7 mouse cellular contexts compared by ENCODE assay signal in the genomic region with DNA sequence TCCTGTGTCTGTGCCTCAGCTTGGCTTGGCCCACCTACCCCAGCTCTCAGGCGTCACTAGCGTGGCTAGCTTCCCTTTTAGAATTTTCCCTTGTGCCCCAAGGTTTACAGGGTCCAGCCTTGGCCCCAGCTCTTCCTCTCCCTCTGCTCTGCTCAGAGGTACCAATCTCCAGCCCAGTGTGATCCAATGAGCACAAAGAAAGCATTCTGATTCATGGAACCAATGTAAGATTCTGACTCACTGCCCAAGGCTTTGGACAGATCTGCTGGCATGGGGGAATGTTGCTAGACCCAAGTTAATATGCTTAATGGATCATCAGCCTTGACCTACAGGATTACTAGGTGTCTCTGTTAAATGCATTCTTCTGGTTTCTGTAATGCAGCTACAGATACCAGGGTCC.
"Had no signal": no experiment of that assay in that cellular context is flagged by ENCODE, and none has a peak within 500 bp of the region (broad histone marks: within the 10 kb centered on the region; RNA-seq: fewer than 3 reads in every experiment).

No protein-coding gene starts in this region.

- DNase-seq: liver; liver, embryonic 13.5 days; liver, postnatal 0 days; lung, postnatal 14 days; retina, postnatal 1 day; thymus, adult 2 months; thymus, postnatal 25 days had no signal
